Mouse (Mus musculus) spleen, embryonic (tissue): Measurements from ENCODE around the gene Gm5475.

ENCODE experiments used
- CTCF ChIA-PET: fragments of 350-600 bp; sonication (Branson Sonifier 250); formaldehyde crosslinking; loops from one replicate; lab custom pipeline; 2022; lab: Charles Lee

Gene Gm5475

GRCm38 (mm10) chr15:100443126-100443922 lies 21.4 kb downstream of the Gm5475 start:
- CTCF ChIA-PET = interaction anchor here (0.7 to 1.3 kb wide), 2 partner anchors 19 to 747 kb away, joined by 4 to 7 read pairs; no protein-coding TSS in a partner anchor

GRCm38 (mm10) chr15:100446887-100447286 lies 24.9 kb downstream of the Gm5475 start:
- CTCF ChIA-PET = no interaction called here

GRCm38 (mm10) chr15:100448572-100448971 lies 26.6 kb downstream of the Gm5475 start:
- CTCF ChIA-PET = interaction anchor here (0.6 kb wide), 1 partner anchor 9 kb away, joined by 17 read pairs; no protein-coding TSS in a partner anchor

GRCm38 (mm10) chr15:100449495-100449894 lies 27.5 kb downstream of the Gm5475 start:
- CTCF ChIA-PET = no interaction called here

- CTCF ChIA-PET = interaction anchor here (0.7 to 1.3 kb wide), 2 partner anchors 9 to 45 kb away, joined by 3 read pairs; no protein-coding TSS in a partner anchor
These were observed 29.3 kb downstream of the Gm5475 start for GRCm38 (mm10) chr15:100451245-100451644.

GRCm38 (mm10) chr15:100452486-100452885 lies 30.5 kb downstream of the Gm5475 start:
- CTCF ChIA-PET = no interaction called here

GRCm38 (mm10) chr15:100456356-100456991 lies 34.5 kb downstream of the Gm5475 start:
- CTCF ChIA-PET = interaction anchor here (0.8 kb wide), 1 partner anchor 71 kb away, joined by 3 read pairs; no protein-coding TSS in a partner anchor

- CTCF ChIA-PET = no interaction called here
These were observed 35.4 kb downstream of the Gm5475 start for GRCm38 (mm10) chr15:100457340-100457739.

GRCm38 (mm10) chr15:100458055-100458454 lies 36.1 kb downstream of the Gm5475 start:
- CTCF ChIA-PET = no interaction called here

- CTCF ChIA-PET = interaction anchor here (1.2 kb wide), 1 partner anchor 10 kb away, joined by 3 read pairs; no protein-coding TSS in a partner anchor
These were observed 39.0 kb downstream of the Gm5475 start for GRCm38 (mm10) chr15:100460942-100461341.

GRCm38 (mm10) chr15:100461646-100462045 lies 39.7 kb downstream of the Gm5475 start:
- CTCF ChIA-PET = interaction anchor here (0.6 to 0.7 kb wide), 5 partner anchors 28 to 701 kb away, joined by 3 to 9 read pairs (median 5); no protein-coding TSS in a partner anchor

GRCm38 (mm10) chr15:100462086-100462485 lies 40.1 kb downstream of the Gm5475 start:
- CTCF ChIA-PET = interaction anchor here (0.6 to 0.7 kb wide), 5 partner anchors 28 to 700 kb away, joined by 3 to 9 read pairs (median 5); no protein-coding TSS in a partner anchor

- CTCF ChIA-PET = no interaction called here
These were observed 41.8 kb downstream of the Gm5475 start for GRCm38 (mm10) chr15:100463712-100464111.

GRCm38 (mm10) chr15:100465432-100465831 lies 43.5 kb downstream of the Gm5475 start:
- CTCF ChIA-PET = no interaction called here

GRCm38 (mm10) chr15:100467738-100468137 lies 45.8 kb downstream of the Gm5475 start:
- CTCF ChIA-PET = no interaction called here

GRCm38 (mm10) chr15:100468295-100469188 lies 46.6 kb downstream of the Gm5475 start, which contains the start of gene Letmd1:
Letmd1 (plus strand) TSS chr15:100469023.
- CTCF ChIA-PET = no interaction called here

GRCm38 (mm10) chr15:100469189-100469545 lies 47.2 kb downstream of the Gm5475 start:
- CTCF ChIA-PET = interaction anchor here (0.5 kb wide), 1 partner anchor 872 kb away, joined by 11 read pairs; no protein-coding TSS in a partner anchor

- CTCF ChIA-PET = no interaction called here
These were observed 48.1 kb downstream of the Gm5475 start for GRCm38 (mm10) chr15:100470037-100470436.

- CTCF ChIA-PET = no interaction called here
These were observed 52.1 kb downstream of the Gm5475 start for GRCm38 (mm10) chr15:100473926-100474503.
